Mouse (Mus musculus) cortical plate, adult 2 months (tissue): ENCODE measurements around the gene Rims3.

Experiments used
- CTCF ChIP-seq: fragments of 200-500 bp; IDR thresholded peaks from 2 replicates; pipeline ENCODE4 v1.5.1; 2011; ENCODE audit warnings: mild to moderate bottlenecking, control low read depth, low read length; ENCODE audit not compliant: insufficient read depth; ENCODE audit errors: extremely low read depth
- POLR2A ChIP-seq: fragments of 200-500 bp; IDR thresholded peaks from 2 replicates; pipeline ENCODE4 v1.6.1; 2011; ENCODE audit warnings: mild to moderate bottlenecking, low read length, control low read depth; ENCODE audit not compliant: insufficient read depth; ENCODE audit errors: extremely low read depth

GRCm38 (mm10) chr4:120844423-120845082 lies 10.1 kb upstream of the Rims3 start:
- TF ChIP-seq CTCF (no peak), POLR2A (no peak)
